ENCODE assay signal across 16 mouse cellular contexts in genomic region chr9:49632591-49632990, GRCm38 (mm10).
DNase-seq lines count a peak whose midpoint lies in the region; TF ChIP-seq lines count a peak whose summit lies in the region.
"Had no signal": no experiment of that assay in that cellular context is flagged by ENCODE, and none has a peak within 500 bp of the region (broad histone marks: within the 10 kb centered on the region; RNA-seq: fewer than 3 reads in every experiment).

No protein-coding gene starts in this region.

- no peak overlapping the region for H3K4me3 ChIP-seq in myocyte

- peaks cover 88% of the 10 kb centered on the region for H3K79me2 ChIP-seq in myocyte (ENCODE audit: control insufficient read depth, insufficient read depth)

- H3ac ChIP-seq in myocyte (ENCODE audit: control insufficient read depth, insufficient read length) = no peak overlapping the region

- H3K36me3 ChIP-seq in myocyte (ENCODE audit: control insufficient read depth, insufficient read depth) = peaks cover 3% of the 10 kb centered on the region
- H3K36me3 ChIP-seq: G1E had no signal

- DNase-seq in heart, adult 11 months = peak; percentile 60
- no peak for DNase-seq in heart, adult 18-20 months
- no peak for DNase-seq in spleen, adult 12 weeks (ENCODE audit: low spot score)
- DNase-seq: adrenal gland, adult 2 months; adrenal gland, adult 8-10 months; adrenal gland, postnatal 10 days; adrenal gland, postnatal 14 days; adrenal gland, postnatal 25 days; adrenal gland, postnatal 36 days; B cell, adult 2 months; cerebellum, adult 11 months; cerebellum, adult 11-12 months had no signal

- H3K27me3 ChIP-seq in myocyte (ENCODE audit: control insufficient read depth, insufficient read depth, insufficient read length) = no peaks in the 10 kb centered on the region
- H3K27me3 ChIP-seq: CH12.LX, Patski had no signal

- no peak overlapping the region for H3K4me2 ChIP-seq in myocyte (ENCODE audit: low read depth)

- TF ChIP-seq POLR2A in myocyte (IDR thresholded peaks at IDR 0.05; ENCODE audit: insufficient read length, low read depth) = no peak

TF ChIP-seq in myocyte, 11 proteins besides CTCF, POLR2A, EP300 and RAD21:
- TF ChIP-seq MYOG (IDR thresholded peaks at IDR 0.05; ENCODE audit: control insufficient read depth in 1 of 3, insufficient read depth in 1 of 3, insufficient read length in 2 of 3, low read depth in 2 of 3) (no peak), MAX (IDR thresholded peaks at IDR 0.05; ENCODE audit: low read depth) (no peak), REST (IDR thresholded peaks at IDR 0.05; ENCODE audit: insufficient read depth, insufficient read length) (no peak), POLR2AphosphoS2 (IDR thresholded peaks at IDR 0.05; ENCODE audit: insufficient read length, low read depth) (peak; percentile 29), E2F4 (IDR thresholded peaks at IDR 0.05; ENCODE audit: insufficient read depth) (no peak)
